Mouse (Mus musculus): ENCODE measurements around the gene Gmeb1. TPM values are rescaled to one million over a fixed set of nuclear protein-coding genes. Genes with fewer than 3 reads are reported as not detected.
A peak's percentile ranks its signal among the peaks of the same experiment; 100 is the strongest.
"Not testable (repeated sequence)": the region's sequence is repeated elsewhere in the genome, so short reads cannot be mapped to it uniquely, and the experiment has no call there.

Gmeb1 gene
- polyA plus RNA-seq, 1 experiment from 2014 or later, result 37.7 TPM

DNA sequence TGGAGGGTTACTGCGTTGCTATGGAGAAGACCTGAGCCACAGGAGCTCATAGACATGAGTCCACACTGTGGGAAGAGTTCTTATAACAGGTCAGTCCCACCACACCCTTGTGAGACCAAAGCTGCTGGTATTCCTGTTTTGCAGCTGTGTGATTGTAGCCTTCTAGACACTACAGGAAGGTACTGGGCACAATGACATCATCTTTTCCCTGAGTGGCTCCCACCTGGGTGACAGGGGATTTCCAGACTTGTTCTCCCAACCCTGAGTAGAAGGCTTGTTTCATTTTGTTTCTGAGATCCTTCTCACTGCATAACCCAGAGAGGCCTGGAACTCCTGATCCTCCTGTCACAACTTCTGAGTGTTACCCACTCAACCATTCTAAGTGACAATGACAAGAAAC is 38.4 kb upstream of the Gmeb1 start:
- peaks cover 9% of the 10 kb centered on the region for H3K4me1 ChIP-seq
- 90% methylated on average over 1 of the region's 1 CpGs for WGBS
- no peaks in the 10 kb centered on the region for H3K9me3 ChIP-seq (replicated peaks)
- H3K36me3 ChIP-seq, result 0 out of 2 replicates have a peak, but pooled peaks cover 4% of the 10 kb centered on the region
- H3K27me3 ChIP-seq (replicated peaks), result no peaks in the 10 kb centered on the region
- H3K9ac ChIP-seq (replicated peaks), result no peak overlapping the region
- ATAC-seq (ENCODE audit: low FRiP score), result no peak
- H3K4me3 ChIP-seq (replicated peaks), result no peak overlapping the region
- H3K27ac ChIP-seq (replicated peaks), result no peak overlapping the region
- H3K4me2 ChIP-seq, result no peak overlapping the region

DNA sequence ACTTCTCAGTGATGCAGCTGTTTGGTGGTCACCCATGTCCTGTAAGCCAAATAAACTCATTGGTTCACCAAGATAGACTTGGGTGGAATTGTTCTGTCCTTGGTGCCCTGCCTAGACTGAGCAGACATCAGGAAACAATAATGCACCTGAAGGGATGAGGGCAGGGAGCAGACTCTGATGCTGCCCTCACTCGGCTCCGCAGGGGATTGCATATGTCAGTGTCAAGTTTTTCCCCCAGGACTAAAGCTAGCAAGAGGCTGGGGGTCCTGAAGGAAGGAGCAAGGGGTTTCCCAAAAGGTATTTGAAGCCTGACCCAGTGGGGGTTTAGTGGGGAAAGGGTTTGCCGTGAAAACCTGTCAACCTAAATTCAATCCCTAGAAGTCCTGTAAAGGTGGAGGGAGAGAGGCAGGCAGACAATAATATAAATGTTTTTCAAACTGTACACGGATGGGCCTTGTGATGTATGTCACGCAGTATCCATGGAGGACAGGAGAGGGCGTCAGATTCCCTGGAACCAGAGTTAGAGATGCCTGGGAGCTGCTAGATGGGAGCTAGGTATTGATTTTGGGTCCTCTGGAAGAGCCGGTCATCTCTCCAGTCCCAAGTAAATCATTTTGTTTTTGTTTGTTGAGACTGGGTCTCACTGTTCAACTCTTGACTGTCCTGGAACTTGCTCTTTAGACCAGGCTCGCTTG is 34.4 kb upstream of the Gmeb1 start:
- H3K4me2 ChIP-seq, result no peak overlapping the region
- H3K4me1 ChIP-seq, result no peaks in the 10 kb centered on the region
- H3K4me3 ChIP-seq (replicated peaks), result no peak overlapping the region
- H3K27me3 ChIP-seq (replicated peaks), result no peaks in the 10 kb centered on the region
- no peak overlapping the region for H3K9ac ChIP-seq (replicated peaks)
- peaks cover 24% of the 10 kb centered on the region for H3K36me3 ChIP-seq
- no peak overlapping the region for H3K27ac ChIP-seq (replicated peaks)
- 41% methylated on average over 8 of the region's 8 CpGs for WGBS
- ATAC-seq (ENCODE audit: low FRiP score), result no peak
- no peaks in the 10 kb centered on the region for H3K9me3 ChIP-seq (replicated peaks)

DNA sequence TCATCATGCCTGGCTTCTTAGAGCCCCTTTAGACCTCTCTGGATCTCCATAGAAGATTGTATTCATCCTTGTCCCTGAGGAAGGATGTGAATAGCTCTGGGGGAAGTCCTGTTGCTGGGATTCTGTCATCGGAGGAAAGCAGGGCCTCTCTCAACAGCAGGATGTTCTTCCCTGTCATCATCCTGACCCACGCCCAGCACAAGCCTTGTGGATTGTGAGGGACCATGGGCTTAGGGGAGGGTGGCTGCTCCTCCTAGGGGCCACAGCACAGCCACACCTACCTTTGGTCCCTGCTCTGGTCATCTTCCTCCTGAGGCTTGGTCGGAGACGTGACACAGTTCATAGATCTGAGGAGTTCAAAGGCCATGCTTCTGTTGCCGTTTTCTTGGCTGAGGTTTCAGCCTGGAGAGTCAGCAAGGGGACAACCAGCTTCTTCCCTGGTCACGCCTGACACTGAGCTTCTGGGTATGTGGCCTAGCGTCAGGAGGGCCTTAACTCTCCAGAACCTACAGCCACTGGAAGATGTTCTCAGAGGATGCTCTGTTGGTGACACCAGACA is 32.4 kb upstream of the Gmeb1 start:
- Histone ChIP-seq H3K9me3 (replicated peaks) (no peaks in the 10 kb centered on the region), H3K4me1 (no peaks in the 10 kb centered on the region), H3K27ac (replicated peaks) (no peak overlapping the region), H3K4me2 (no peak overlapping the region), H3K4me3 (replicated peaks) (no peak overlapping the region), H3K27me3 (replicated peaks) (no peaks in the 10 kb centered on the region), H3K36me3 (peaks cover 36% of the 10 kb centered on the region), H3K9ac (replicated peaks) (no peak overlapping the region)
- ATAC-seq (ENCODE audit: low FRiP score), result no peak
- 85% methylated on average over 7 of the region's 7 CpGs for WGBS

DNA sequence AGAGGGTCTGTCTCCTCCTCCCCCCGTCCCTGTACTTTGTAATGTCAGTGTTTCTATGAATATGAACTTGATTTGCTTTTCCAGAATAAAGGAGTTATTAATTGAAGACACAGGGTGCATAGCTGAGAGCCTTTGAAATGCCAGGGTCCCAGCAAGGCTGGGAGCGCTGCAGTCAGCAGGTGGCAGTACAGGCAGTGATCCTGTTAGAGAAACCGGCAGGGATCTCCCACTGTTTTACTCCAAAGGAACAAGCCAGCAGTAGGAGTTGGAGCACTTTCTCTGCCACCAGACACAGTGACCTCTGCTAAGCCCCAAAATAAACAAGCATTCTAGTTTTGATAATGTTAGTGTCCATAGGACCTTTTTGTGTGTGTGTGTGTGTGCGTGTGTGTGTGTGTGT is 31.6 kb upstream of the Gmeb1 start:
- Histone ChIP-seq H3K27ac (replicated peaks) (no peak overlapping the region), H3K4me1 (no peaks in the 10 kb centered on the region), H3K9ac (replicated peaks) (no peak overlapping the region), H3K4me3 (replicated peaks) (no peak overlapping the region), H3K27me3 (replicated peaks) (no peaks in the 10 kb centered on the region), H3K36me3 (peaks cover 36% of the 10 kb centered on the region), H3K9me3 (replicated peaks) (no peaks in the 10 kb centered on the region), H3K4me2 (no peak overlapping the region)
- 44% methylated on average over 4 of the region's 4 CpGs for WGBS
- no peak for ATAC-seq (ENCODE audit: low FRiP score)

DNA sequence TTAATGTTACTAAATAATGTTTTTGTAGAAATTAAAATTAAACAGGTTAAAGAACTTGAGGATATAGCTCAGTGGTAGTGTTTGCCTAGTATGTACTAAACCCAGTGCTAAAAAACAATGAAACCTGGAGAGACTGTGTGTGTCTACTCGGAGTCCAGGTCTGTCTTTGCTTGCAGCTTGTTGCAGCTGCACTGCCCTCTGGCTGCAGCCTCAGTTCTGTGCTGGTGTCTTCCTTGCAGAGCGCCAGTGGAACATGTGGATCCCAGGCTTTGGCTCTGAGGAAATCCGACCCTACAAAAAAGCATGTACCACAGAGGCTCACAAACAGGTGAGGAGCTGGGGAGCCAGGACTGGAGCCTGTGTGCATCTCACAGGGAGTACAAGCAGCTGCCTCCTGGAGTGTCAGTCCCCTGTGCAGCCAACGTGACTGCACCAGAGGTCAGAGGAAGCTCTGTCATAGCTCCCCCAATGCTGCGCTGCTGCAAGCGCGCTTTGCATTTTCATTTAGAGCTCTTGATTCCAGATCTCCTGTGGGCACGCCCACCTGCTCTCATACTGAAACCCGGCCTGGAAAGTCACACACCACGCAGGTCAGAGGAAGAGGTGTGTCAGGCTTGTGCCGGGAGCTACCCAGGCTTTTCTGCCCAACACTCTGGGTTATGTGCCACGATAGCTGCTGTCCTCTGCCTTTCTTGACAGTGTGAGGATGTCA is 30.4 kb upstream of the Gmeb1 start:
- ATAC-seq (ENCODE audit: low FRiP score), result no peak
- Histone ChIP-seq H3K36me3 (peaks cover 40% of the 10 kb centered on the region), H3K27me3 (replicated peaks) (no peaks in the 10 kb centered on the region), H3K9me3 (replicated peaks) (no peaks in the 10 kb centered on the region), H3K27ac (replicated peaks) (no peak overlapping the region), H3K9ac (replicated peaks) (no peak overlapping the region), H3K4me3 (replicated peaks) (no peak overlapping the region), H3K4me2 (no peak overlapping the region), H3K4me1 (no peaks in the 10 kb centered on the region)
- WGBS, result 89% methylated on average over 12 of the region's 12 CpGs

DNA sequence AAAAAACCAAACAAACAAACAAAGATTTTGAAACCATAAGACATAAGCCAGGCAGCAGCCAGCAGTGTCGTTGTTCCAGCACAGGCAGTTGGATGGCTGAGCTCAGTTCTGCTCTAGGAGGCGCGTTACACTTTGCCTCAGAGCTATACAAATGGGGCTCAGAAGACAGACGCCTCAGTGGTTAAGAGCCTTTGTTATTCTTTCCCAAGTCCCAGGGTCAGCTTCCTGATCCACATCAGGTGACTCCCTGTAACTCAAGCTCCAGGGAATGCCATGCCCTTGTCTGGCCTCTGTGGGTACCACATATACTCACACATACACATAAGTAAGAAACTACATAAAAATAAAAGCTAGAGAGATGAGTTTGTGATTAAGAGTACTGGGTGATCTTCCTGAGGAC is 29.7 kb upstream of the Gmeb1 start:
- Histone ChIP-seq H3K9me3 (replicated peaks) (no peaks in the 10 kb centered on the region), H3K9ac (replicated peaks) (no peak overlapping the region), H3K4me1 (no peaks in the 10 kb centered on the region), H3K4me2 (no peak overlapping the region), H3K36me3 (peaks cover 47% of the 10 kb centered on the region), H3K4me3 (replicated peaks) (no peak overlapping the region), H3K27me3 (replicated peaks) (no peaks in the 10 kb centered on the region), H3K27ac (replicated peaks) (no peak overlapping the region)
- WGBS, result 95% methylated on average over 4 of the region's 4 CpGs
- ATAC-seq (ENCODE audit: low FRiP score), result no peak

DNA sequence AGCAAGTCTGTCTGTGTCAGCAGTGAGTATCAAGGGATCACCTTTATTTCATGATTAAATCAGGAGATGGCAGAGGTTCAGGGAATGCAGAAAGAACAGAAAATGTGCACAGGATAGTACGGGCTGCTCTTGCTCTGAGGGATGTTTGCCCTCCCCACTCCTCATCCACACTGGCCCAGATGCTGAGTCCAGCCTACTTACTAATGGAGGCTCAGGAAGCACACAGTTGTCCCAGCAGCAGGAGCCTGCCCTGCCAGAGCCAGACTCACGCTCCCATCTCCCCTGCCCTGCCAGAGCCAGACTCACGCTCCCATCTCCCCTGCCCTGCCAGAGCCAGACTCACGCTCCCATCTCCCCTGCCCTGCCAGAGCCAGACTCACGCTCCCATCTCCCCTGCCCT is 27.4 kb upstream of the Gmeb1 start:
- H3K27me3 ChIP-seq (replicated peaks); H3K27ac ChIP-seq (replicated peaks); H3K9ac ChIP-seq (replicated peaks); H3K9me3 ChIP-seq (replicated peaks); ATAC-seq (ENCODE audit: low FRiP score); H3K4me3 ChIP-seq (replicated peaks); H3K4me1 ChIP-seq; H3K4me2 ChIP-seq: not testable (repeated sequence)
- peaks cover 54% of the 10 kb centered on the region for H3K36me3 ChIP-seq
- 92% methylated on average over 1 of the region's 5 CpGs for WGBS

DNA sequence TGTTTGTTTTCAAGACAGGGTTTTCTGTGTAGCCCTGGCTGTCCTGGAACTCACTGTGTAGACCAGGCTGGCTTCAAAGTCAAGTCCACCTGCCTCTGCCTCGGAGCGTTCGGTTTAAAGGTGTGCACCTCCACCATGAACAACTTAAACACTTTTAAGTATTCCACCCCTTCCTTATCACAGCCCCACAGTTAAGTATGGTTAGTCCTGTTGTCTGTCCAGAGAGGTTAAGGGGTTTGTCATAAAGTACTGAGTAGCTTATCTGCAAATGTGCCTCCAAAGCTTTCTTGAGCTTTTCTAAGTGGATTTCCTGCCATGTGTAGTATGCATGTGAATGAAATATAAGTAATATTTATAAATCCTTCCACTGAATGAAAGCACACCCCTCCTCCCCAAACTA is 14.5 kb upstream of the Gmeb1 start:
- Histone ChIP-seq H3K27me3 (replicated peaks) (no peaks in the 10 kb centered on the region), H3K9me3 (replicated peaks) (no peaks in the 10 kb centered on the region), H3K4me1 (peaks cover 24% of the 10 kb centered on the region), H3K4me3 (replicated peaks) (no peak overlapping the region), H3K36me3 (peaks cover 4% of the 10 kb centered on the region), H3K27ac (replicated peaks) (no peak overlapping the region), H3K9ac (replicated peaks) (no peak overlapping the region), H3K4me2 (peak overlapping the region; percentile 11; the same call in 1 of the 2 replicates)
- WGBS, result 95% methylated on average over 3 of the region's 3 CpGs
- no peak for ATAC-seq (ENCODE audit: low FRiP score)

DNA sequence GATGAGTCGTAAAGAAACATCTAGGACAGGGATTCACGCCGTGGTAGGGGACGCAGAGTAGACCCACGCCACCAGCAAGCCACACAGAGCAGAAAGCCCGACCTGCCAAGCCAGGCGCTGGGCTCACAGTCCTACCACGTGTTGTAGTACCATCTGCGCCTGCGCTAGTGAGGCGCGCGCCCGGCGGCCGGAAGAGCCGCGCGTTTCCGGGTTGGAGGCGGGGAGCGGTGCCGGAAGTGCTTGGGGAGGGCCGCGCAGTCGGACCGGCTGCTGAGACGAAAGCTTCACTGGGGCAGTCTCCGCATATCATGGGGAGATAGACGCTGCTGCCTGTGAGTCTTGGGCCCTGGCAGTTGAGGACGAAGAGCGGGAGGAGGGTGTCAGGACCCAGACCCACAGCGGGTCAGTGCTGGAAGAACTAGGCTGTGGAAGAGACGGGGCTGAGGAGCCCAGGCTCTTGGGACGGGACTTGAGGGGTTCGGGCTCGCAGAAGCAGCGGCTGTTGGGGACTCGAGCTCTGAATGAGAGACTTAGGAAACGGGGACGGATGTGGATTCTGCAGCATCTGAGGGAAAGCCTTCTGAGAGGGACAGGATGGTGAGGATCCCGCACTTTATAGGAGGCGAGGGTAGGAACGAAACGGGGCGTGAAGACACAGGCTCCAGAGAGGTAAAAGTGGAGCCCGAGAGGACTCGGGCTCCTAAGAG is 12.9 kb upstream of the Gmeb1 start, which contains the start of gene Taf12:
TSS of gene Taf12 (plus strand) at position 220 of the 707 bp plus-strand sequence.
- no peaks in the 10 kb centered on the region for H3K9me3 ChIP-seq (replicated peaks)
- WGBS, result under 1% methylated on average over 48 of the region's 48 CpGs
- no peaks in the 10 kb centered on the region for H3K36me3 ChIP-seq
- peak within 1 kb of the TSS; percentile 81 for H3K4me2 ChIP-seq
- peak within 1 kb of the TSS; percentile 54 for H3K4me3 ChIP-seq (replicated peaks)
- no peaks in the 10 kb centered on the region for H3K27me3 ChIP-seq (replicated peaks)
- H3K27ac ChIP-seq (replicated peaks), result peak within 1 kb of the TSS; percentile 85
- peak within 1 kb of the TSS; percentile 67 for H3K9ac ChIP-seq (replicated peaks)
- peaks cover 28% of the 10 kb centered on the region for H3K4me1 ChIP-seq
- ATAC-seq (ENCODE audit: low FRiP score), result peak; percentile 90

DNA sequence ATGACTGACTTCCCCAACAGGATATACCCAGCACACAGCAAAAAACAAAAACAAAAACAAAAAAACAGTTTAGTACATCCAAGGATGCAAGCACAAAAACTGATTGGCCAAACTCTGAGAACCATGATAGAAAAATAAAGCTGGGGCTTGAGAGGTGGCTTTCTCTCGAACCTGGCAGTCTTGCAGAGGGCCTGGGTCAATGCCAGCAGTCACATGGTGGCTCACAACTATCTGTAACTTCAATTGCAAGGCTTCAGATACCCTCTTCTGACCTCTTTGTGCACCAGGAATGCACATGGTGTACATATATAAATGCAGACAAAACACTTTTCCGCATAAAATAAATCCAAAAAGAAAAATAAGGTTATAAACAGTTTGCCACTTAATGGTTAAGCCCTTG is 11.8 kb upstream of the Gmeb1 start:
- Histone ChIP-seq H3K4me2 (peak overlapping the region; percentile 81), H3K9ac (replicated peaks) (peak overlapping the region; percentile 67), H3K27me3 (replicated peaks) (no peaks in the 10 kb centered on the region), H3K36me3 (no peaks in the 10 kb centered on the region), H3K9me3 (replicated peaks) (no peaks in the 10 kb centered on the region), H3K4me3 (replicated peaks) (peak overlapping the region; percentile 54), H3K4me1 (peaks cover 28% of the 10 kb centered on the region), H3K27ac (replicated peaks) (no peak overlapping the region; the same call in 1 of the 2 replicates)
- ATAC-seq (ENCODE audit: low FRiP score), result no peak
- 66% methylated on average over 2 of the region's 2 CpGs for whole genome bisulfite sequencing

DNA sequence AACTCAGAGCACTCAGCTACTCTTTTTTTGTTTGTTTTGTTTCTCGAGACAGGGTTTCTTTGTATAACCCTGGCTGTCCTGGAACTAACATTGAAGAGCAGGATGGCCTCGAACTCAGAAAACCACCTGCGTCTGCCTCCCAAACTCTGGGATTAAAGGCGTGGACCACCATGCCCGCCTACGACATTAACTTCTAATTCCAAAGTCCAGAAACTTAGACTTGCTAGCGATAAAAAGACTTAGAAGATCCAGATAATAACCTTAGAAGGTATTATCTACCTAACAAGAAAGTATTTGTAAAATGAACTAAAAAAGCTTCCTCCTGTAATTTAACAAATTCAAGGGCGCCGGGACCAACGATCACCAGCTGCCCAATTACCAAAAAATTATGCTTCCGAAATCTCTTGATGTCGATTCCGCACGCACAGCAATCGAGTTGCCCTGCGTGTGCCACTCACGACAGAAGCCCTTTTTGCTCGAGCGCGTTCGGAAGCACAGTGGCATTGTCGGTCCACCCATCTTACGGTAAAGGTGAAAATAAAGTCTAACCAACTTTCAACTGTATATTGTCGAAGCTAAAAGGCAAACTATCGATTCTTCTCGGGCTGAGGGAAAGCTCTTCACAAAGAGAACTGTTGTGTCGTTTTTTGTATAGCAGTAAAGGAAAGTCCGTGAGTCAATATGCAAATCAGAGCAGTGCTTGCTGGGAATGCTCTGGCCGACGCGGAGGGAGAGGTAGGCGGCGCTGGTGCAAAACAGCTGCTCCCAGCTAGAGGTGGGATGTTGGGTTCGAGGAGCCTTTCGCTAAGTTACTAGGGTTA is 8.5 kb upstream of the Gmeb1 start:
- H3K9ac ChIP-seq (replicated peaks), result peak overlapping the region; percentile 51
- H3K27ac ChIP-seq (replicated peaks), result peak overlapping the region; percentile 95
- H3K9me3 ChIP-seq (replicated peaks), result no peaks in the 10 kb centered on the region
- no peaks in the 10 kb centered on the region for H3K27me3 ChIP-seq (replicated peaks)
- H3K36me3 ChIP-seq, result no peaks in the 10 kb centered on the region
- peak; percentile 73 for ATAC-seq (ENCODE audit: low FRiP score)
- WGBS, result under 1% methylated on average over 35 of the region's 35 CpGs
- H3K4me2 ChIP-seq, result peak overlapping the region; percentile 60
- peak overlapping the region; percentile 36 for H3K4me3 ChIP-seq (replicated peaks)
- peaks cover 17% of the 10 kb centered on the region for H3K4me1 ChIP-seq
